Mouse (Mus musculus) small intestine, adult 2 months (tissue): ENCODE results near the gene Prph.

Experiments
- CTCF ChIP-seq: fragments of 200-500 bp; IDR thresholded peaks from 2 replicates; pipeline ENCODE4 v1.5.1; 2012; ENCODE audit warnings: low read depth, mild to moderate bottlenecking, control low read depth, inconsistent platforms, low read length, moderate library complexity, mixed read lengths; ENCODE audit not compliant: insufficient replicate concordance, insufficient read length; ENCODE audit errors: extremely low read depth
- POLR2A ChIP-seq: fragments of 200-500 bp; IDR thresholded peaks from 2 replicates; pipeline ENCODE4 v1.6.1; 2012; ENCODE audit warnings: low read depth, mild to moderate bottlenecking, control low read depth, inconsistent platforms, low read length, moderate library complexity

- TF ChIP-seq POLR2A (no peak), CTCF (no peak)
These were observed 27.9 kb downstream of the Prph start for GRCm38 (mm10) chr15:99082840-99083239.
